In genomic region chr9:14721610-14722009, GRCm38 (mm10) we compare ENCODE assay signal across 25 mouse cellular contexts. TPM values are rescaled to one million over a fixed set of nuclear protein-coding genes. Genes with fewer than 3 reads are reported as not detected.
DNase-seq lines count a peak whose midpoint lies in the region; ATAC-seq and TF ChIP-seq lines count a peak whose summit lies in the region.
"Had no signal": no experiment of that assay in that cellular context is flagged by ENCODE, and none has a peak within 500 bp of the region (broad histone marks: within the 10 kb centered on the region; RNA-seq: fewer than 3 reads in every experiment).

No protein-coding gene starts in this region.

- H3K4me3 ChIP-seq in CH12.LX (replicated peaks in 1 of 3; ENCODE audit: low read depth in 2 of 3, low read length in 2 of 3, poor library complexity in 1 of 3) (no peak overlapping the region), ES-E14 (ENCODE audit: insufficient read depth in 1 of 2, low read depth in 1 of 2, low read length in 2 of 2, poor library complexity in 1 of 2, severe bottlenecking in 1 of 2) (no peak overlapping the region), MEL (ENCODE audit: control insufficient read depth in 1 of 2, insufficient read depth in 1 of 2, low read depth in 2 of 2, low read length in 2 of 2) (no peak overlapping the region)
- H3K4me3 ChIP-seq in limb, embryonic 10.5 days, result no peak overlapping the region
- H3K4me3 ChIP-seq in intestine, embryonic 16.5 days (ENCODE audit: low read length), result no peak overlapping the region

- H3K4me1 ChIP-seq in CH12.LX (ENCODE audit: control insufficient read depth in 1 of 2, insufficient read depth in 2 of 2) (peaks cover 4 to 17% of the 10 kb centered on the region in 2 experiments), ES-E14 (ENCODE audit: control insufficient read depth in 2 of 2, insufficient read depth in 2 of 2, low read length in 2 of 2, poor library complexity in 1 of 2) (no peaks in the 10 kb centered on the region), MEL (ENCODE audit: control insufficient read depth in 1 of 2, insufficient read depth in 2 of 2, low read length in 2 of 2) (peaks cover 12 to 14% of the 10 kb centered on the region in 2 experiments)
- peaks cover 4% of the 10 kb centered on the region; the same call in 1 of the 2 replicates for H3K4me1 ChIP-seq in limb, embryonic 10.5 days
- peaks cover 4% of the 10 kb centered on the region for H3K4me1 ChIP-seq in intestine, embryonic 16.5 days (ENCODE audit: control insufficient read depth, insufficient read depth, low read length)

- H3K36me3 ChIP-seq in CH12.LX (replicated peaks in 1 of 2; ENCODE audit: control insufficient read depth in 1 of 2, insufficient read depth in 1 of 2, low read length in 1 of 2) (no peaks in the 10 kb centered on the region), ES-E14 (ENCODE audit: control insufficient read depth, insufficient read depth, low read length, poor library complexity, severe bottlenecking) (no peaks in the 10 kb centered on the region), MEL (ENCODE audit: control insufficient read depth in 1 of 2, insufficient read depth in 2 of 2, low read length in 2 of 2) (peaks cover 4 to 18% of the 10 kb centered on the region in 2 experiments; a peak in 3 of 4 replicates)
- H3K36me3 ChIP-seq in limb, embryonic 10.5 days, result no peaks in the 10 kb centered on the region
- H3K36me3 ChIP-seq in intestine, embryonic 16.5 days (ENCODE audit: control insufficient read depth, insufficient read depth, low read length), result no peaks in the 10 kb centered on the region

- ATAC-seq in intestine, embryonic 16.5 days, result no peak
- ATAC-seq: activated CD4-positive, CD25-positive, alpha-beta regulatory T cell, adult 4 months; CD4-positive, CD25-positive, alpha-beta regulatory T cell, adult 4 months; Patski had no signal

- H3K9me3 ChIP-seq in CH12.LX (replicated peaks; ENCODE audit: low read length) (no peaks in the 10 kb centered on the region), ES-E14 (ENCODE audit: control insufficient read depth, insufficient read depth, low read depth, low read length) (no peaks in the 10 kb centered on the region), MEL (replicated peaks; ENCODE audit: insufficient read depth, low read length) (no peaks in the 10 kb centered on the region)
- H3K9me3 ChIP-seq in limb, embryonic 10.5 days (replicated peaks), result no peaks in the 10 kb centered on the region
- H3K9me3 ChIP-seq in intestine, embryonic 16.5 days (ENCODE audit: control insufficient read depth, low read length), result no peaks in the 10 kb centered on the region
- H3K9me3 ChIP-seq: G1E had no signal

- TF ChIP-seq POLR2A in CH12.LX (IDR thresholded peaks at IDR 0.05; ENCODE audit: low read depth, low read length), result no peak
- TF ChIP-seq POLR2A in MEL (IDR thresholded peaks at IDR 0.05; ENCODE audit: control insufficient read depth in 1 of 2, insufficient read depth in 1 of 2, low read depth in 1 of 2, low read length in 2 of 2, poor library complexity in 1 of 2), result no peak

- TF ChIP-seq RAD21 in CH12.LX (IDR thresholded peaks at IDR 0.05; ENCODE audit: low read depth, low read length) (no peak), MEL (IDR thresholded peaks at IDR 0.05; ENCODE audit: low read depth, low read length) (no peak)

- no peak overlapping the region for H3K4me2 ChIP-seq in CH12.LX (ENCODE audit: insufficient read depth, low read depth, poor library complexity, severe bottlenecking)
- H3K4me2 ChIP-seq in intestine, embryonic 16.5 days (ENCODE audit: low read depth, low read length), result no peak overlapping the region

- dilution Hi-C loops in CH12.LX (cut with MboI; ENCODE audit: extremely low pct_ligation_motif_present, extremely low pct_unique_long_range_greater_than_20kb, low sequenced_read_pairs), result no loop called here

- H3K79me2 ChIP-seq in CH12.LX (replicated peaks; ENCODE audit: control insufficient read depth, extremely low read depth, insufficient read depth, poor library complexity, severe bottlenecking) (no peaks in the 10 kb centered on the region), MEL (ENCODE audit: control insufficient read depth, insufficient read depth, low read length, poor library complexity) (no peaks in the 10 kb centered on the region)

- no peak for TF ChIP-seq CTCF in CH12.LX (conservative IDR thresholded peaks at IDR 0.05 in 1 of 2, IDR thresholded peaks at IDR 0.05 in 1 of 2; ENCODE audit: low read depth in 2 of 2, low read length in 2 of 2)
- no peak for TF ChIP-seq CTCF in MEL (IDR thresholded peaks at IDR 0.05 in 2 of 3, conservative IDR thresholded peaks at IDR 0.05 in 1 of 3; ENCODE audit: control insufficient read depth in 1 of 3, insufficient read depth in 1 of 3, low read depth in 2 of 3, low read length in 3 of 3, poor library complexity in 1 of 3, severe bottlenecking in 1 of 3)

- no peaks in the 10 kb centered on the region for H3K27me3 ChIP-seq in CH12.LX (replicated peaks)
- no peaks in the 10 kb centered on the region for H3K27me3 ChIP-seq in MEL (ENCODE audit: control insufficient read depth in 1 of 2, insufficient read depth in 2 of 2, low read length in 2 of 2)
- H3K27me3 ChIP-seq in limb, embryonic 10.5 days (ENCODE audit: low read depth, poor library complexity, severe bottlenecking), result no peaks in the 10 kb centered on the region
- H3K27me3 ChIP-seq in intestine, embryonic 16.5 days (replicated peaks; ENCODE audit: control insufficient read depth, insufficient read depth, low read length), result no peaks in the 10 kb centered on the region

- WGBS in limb, embryonic 10.5 days, result 87% methylated on average over 5 of the region's 5 CpGs
- 76% methylated on average over 5 of the region's 5 CpGs for WGBS in intestine, embryonic 16.5 days

- DNase-seq in CH12.LX (ENCODE audit: extremely low read depth) (no peak), ES-E14 (ENCODE audit: low read depth, low spot score) (no peak), MEL (ENCODE audit: low read depth, low spot score) (no peak)
- no peak for DNase-seq in cerebellum, adult 9-11 months
- no peak for DNase-seq in limb, embryonic 10.5 days (ENCODE audit: low spot score)
- DNase-seq: adrenal gland, adult 2 months; adrenal gland, adult 8-10 months; adrenal gland, postnatal 10 days; adrenal gland, postnatal 14 days; adrenal gland, postnatal 25 days; adrenal gland, postnatal 36 days; B cell, adult 2 months; cerebellum, adult 11 months; cerebellum, adult 11-12 months; cerebellum, adult 18-20 months; cerebellum, adult 2 months; cerebellum, adult 8-10 months; cerebellum, adult 9-10 months had no signal

- TF ChIP-seq EP300 in CH12.LX (IDR thresholded peaks at IDR 0.05; ENCODE audit: low read length) (no peak), MEL (IDR thresholded peaks at IDR 0.05; ENCODE audit: low read depth in 1 of 2, low read length in 2 of 2) (no peak)

- in situ Hi-C loops in CH12.LX (cut with MboI; ENCODE audit: low pct_ligation_motif_present, low pct_unique_long_range_greater_than_20kb, low sequenced_read_pairs), result no loop called here
- in situ Hi-C loops in ES-E14 (cut with MboI; ENCODE audit: low sequenced_read_pairs in 2 of 2, unreplicated experiment in 2 of 2), result no loop called here

- H3K27ac ChIP-seq in CH12.LX (ENCODE audit: insufficient read depth, low read depth) (no peak overlapping the region), ES-E14 (ENCODE audit: insufficient read depth, low read depth, low read length, poor library complexity, severe bottlenecking) (no peak overlapping the region), MEL (ENCODE audit: control insufficient read depth, low read depth, low read length) (no peak overlapping the region)
- no peak overlapping the region for H3K27ac ChIP-seq in limb, embryonic 10.5 days
- no peak overlapping the region for H3K27ac ChIP-seq in intestine, embryonic 16.5 days (ENCODE audit: low read length)

- H3K9ac ChIP-seq in CH12.LX (ENCODE audit: insufficient read depth, low read depth) (no peak overlapping the region), ES-E14 (ENCODE audit: insufficient read depth, low read depth, low read length, poor library complexity, severe bottlenecking) (no peak overlapping the region), MEL (ENCODE audit: control insufficient read depth, low read depth, low read length, poor library complexity, severe bottlenecking) (no peak overlapping the region)
- no peak overlapping the region for H3K9ac ChIP-seq in intestine, embryonic 16.5 days (ENCODE audit: low read depth, low read length)

TF ChIP-seq in ES-E14, 5 proteins besides CTCF, POLR2A, EP300 and RAD21 (continues in another document):
- TF ChIP-seq ZNF384 (IDR thresholded peaks at IDR 0.05; ENCODE audit: low read depth, low read length), result no peak

RNA-seq across cellular contexts. Expression of gene Piwil4, which starts 18.9 kb away (rescaled TPM):
- total RNA-seq in CH12.LX (2012; rRNA removed) (0.04 TPM in 1 of 2 replicates, not detected in the other), CH12.LX (2014; rRNA removed) (not detected in 2 replicates), ES-E14 (2012; rRNA removed) (2.7 and 4.8 TPM in 2 replicates), MEL (2012; rRNA removed) (30.8 and 31.7 TPM in 2 replicates)
- polyA plus RNA-seq in CH12.LX (2012; ENCODE audit: insufficient read length, low read depth) (0.11 TPM in 1 of 2 replicates, not detected in the other), MEL (2012; ENCODE audit: insufficient read depth in 1 of 2, insufficient read length in 2 of 2, low read depth in 1 of 2, low replicate concordance in 2 of 2, missing spikeins in 1 of 2) (10 to 100 TPM in 1 of 2 experiments, not detected in 1; 24.8 TPM)
- polyA plus RNA-seq in limb, embryonic 10.5 days (2016; fragmentation: Nextera tagmentation; extraction: Ambion mirVana), result not detected in 2 replicates
- 0.21 TPM in 2 replicates for polyA plus RNA-seq in intestine, embryonic 16.5 days (2015; fragmentation: Nextera tagmentation; extraction: Ambion mirVana)
- total RNA-seq: adrenal gland, postnatal 14 days had no signal

RNA-seq across cellular contexts. Expression of gene Fut4, which starts 30.6 kb away (rescaled TPM):
- total RNA-seq in CH12.LX (2012; rRNA removed), result not detected in 2 replicates
- not detected in 2 replicates for total RNA-seq in CH12.LX (2014; rRNA removed)
- polyA plus RNA-seq in CH12.LX (2012; ENCODE audit: insufficient read length, low read depth), result not detected in 2 replicates
- 1.3 and 1.4 TPM in 2 replicates for total RNA-seq in ES-E14 (2012; rRNA removed)
- 7.2 and 8.7 TPM in 2 replicates for total RNA-seq in MEL (2012; rRNA removed)
- polyA plus RNA-seq in MEL (2012; ENCODE audit: insufficient read depth in 1 of 2, insufficient read length in 2 of 2, low read depth in 1 of 2, low replicate concordance in 2 of 2, missing spikeins in 1 of 2), result 10 to 100 TPM in 1 of 2 experiments, not detected in 1; 11.2 TPM
- 5.0 and 6.4 TPM in 2 replicates for polyA plus RNA-seq in limb, embryonic 10.5 days (2016; fragmentation: Nextera tagmentation; extraction: Ambion mirVana)
- polyA plus RNA-seq in intestine, embryonic 16.5 days (2015; fragmentation: Nextera tagmentation; extraction: Ambion mirVana), result 4.6 and 5.2 TPM in 2 replicates
- polyA plus RNA-seq: G1E had no signal

RNA-seq across cellular contexts. Expression of gene 1700012B09Rik, which starts 49.2 kb away (rescaled TPM):
- total RNA-seq in CH12.LX (2012; rRNA removed) (not detected in 2 replicates), CH12.LX (2014; rRNA removed) (not detected in 2 replicates), ES-E14 (2012; rRNA removed) (not detected in 2 replicates), MEL (2012; rRNA removed) (not detected in 2 replicates)
- polyA plus RNA-seq in CH12.LX (2012; ENCODE audit: insufficient read length, low read depth) (not detected in 2 replicates), MEL (2012; ENCODE audit: insufficient read depth in 1 of 2, insufficient read length in 2 of 2, low read depth in 1 of 2, low replicate concordance in 2 of 2, missing spikeins in 1 of 2) (not detected)
- not detected in 2 replicates for polyA plus RNA-seq in limb, embryonic 10.5 days (2016; fragmentation: Nextera tagmentation; extraction: Ambion mirVana)
- not detected in 2 replicates for polyA plus RNA-seq in intestine, embryonic 16.5 days (2015; fragmentation: Nextera tagmentation; extraction: Ambion mirVana)
- total RNA-seq: adrenal gland, adult 18-20 months; adrenal gland, adult 2 months; adrenal gland, adult 8-10 months; adrenal gland, postnatal 10 days; adrenal gland, postnatal 14 days; adrenal gland, postnatal 25 days; adrenal gland, postnatal 36 days; adrenal gland, postnatal 4 days; G1E had no signal
- polyA plus RNA-seq: activated CD4-positive, CD25-positive, alpha-beta regulatory T cell, adult 4 months; adrenal gland, adult 2 months; CD4-positive, CD25-positive, alpha-beta regulatory T cell, adult 4 months; G1E; Patski had no signal

Comparison
In these comparisons a context has a peak if more than half of its experiments do, and no peak if none do; other contexts are left out.
1. RNA of gene Piwil4, which starts 18.9 kb away (polyA plus RNA-seq): 24.8 TPM in MEL; 0.21 TPM in intestine, embryonic 16.5 days, 0.11 TPM in CH12.LX and not detected in limb, embryonic 10.5 days; every median in the first group is over 10 times any median in the second.
2. Of the 35 proteins assayed by ChIP-seq in both MEL and CH12.LX: peak only in MEL: none; only in CH12.LX: none; in both: MAFK; in neither: 34.